Mouse (Mus musculus) CH12.LX (cell line): Measurements from ENCODE around the gene Rnf115. TPM values are rescaled to one million over a fixed set of nuclear protein-coding genes. Genes with fewer than 3 reads are reported as not detected.

ENCODE experiments used
- DNase-seq: peaks from one replicate; pipeline ENCODE4 v3.0.0-alpha.2; 2013; ENCODE audit errors: extremely low read depth
- H3K27ac ChIP-seq: 2 replicates; pipeline ENCODE4 v1.5.1; 2012; ENCODE audit warnings: low read depth, mild to moderate bottlenecking, control low read depth, moderate library complexity; ENCODE audit not compliant: insufficient read depth
- H3K27me3 ChIP-seq: replicated peaks from 2 replicates; pipeline ENCODE3; 2012; ENCODE audit warnings: inconsistent platforms
- H3K36me3 ChIP-seq, 2 experiments: replicated peaks in 1 of 2; 2 replicates each; pipeline versions ENCODE3 to v1.6.1; 2012; ENCODE audit warnings: inconsistent platforms in 1 of 2, low read length in 1 of 2, mild to moderate bottlenecking in 1 of 2, mixed read lengths in 1 of 2, moderate library complexity in 1 of 2; ENCODE audit not compliant: control insufficient read depth in 1 of 2, insufficient read depth in 1 of 2
- H3K4me1 ChIP-seq, 2 experiments: 2 replicates each; pipeline ENCODE4 v1.6.1; 2012; ENCODE audit warnings: inconsistent platforms in 1 of 2, moderate library complexity in 1 of 2; ENCODE audit not compliant: insufficient read depth in 2 of 2, control insufficient read depth in 1 of 2
- H3K4me2 ChIP-seq: 2 replicates; pipeline ENCODE4 v1.6.1; 2012; ENCODE audit warnings: low read depth, mild to moderate bottlenecking, control low read depth; ENCODE audit not compliant: poor library complexity, insufficient read depth, severe bottlenecking
- H3K4me3 ChIP-seq, 3 experiments: fragments of 150-350 bp in 1 of 3; sonication (generic) in 1 of 3; replicated peaks in 1 of 3; 2 replicates each; pipeline versions ENCODE3 to v1.5.1; 2011 to 2012; ENCODE audit warnings: low read depth in 2 of 3, low read length in 2 of 3, mild to moderate bottlenecking in 2 of 3, moderate library complexity in 2 of 3, control low read depth in 1 of 3, improper control_type of control experiment in 1 of 3, inconsistent platforms in 1 of 3, mixed read lengths in 1 of 3; ENCODE audit not compliant: poor library complexity in 1 of 3
- H3K79me2 ChIP-seq: replicated peaks from 2 replicates; pipeline ENCODE4 v1.6.1; 2012; ENCODE audit warnings: mild to moderate bottlenecking, moderate library complexity; ENCODE audit not compliant: control insufficient read depth, poor library complexity, insufficient read depth, severe bottlenecking; ENCODE audit errors: extremely low read depth
- H3K9ac ChIP-seq: 2 replicates; pipeline ENCODE4 v1.6.1; 2012; ENCODE audit warnings: low read depth, mild to moderate bottlenecking, control low read depth, moderate library complexity; ENCODE audit not compliant: insufficient read depth
- H3K9me3 ChIP-seq: replicated peaks from 2 replicates; pipeline ENCODE3; 2012; ENCODE audit warnings: low read length, inconsistent platforms, mixed read lengths
- BHLHE40 ChIP-seq: IDR thresholded peaks from 2 replicates; pipeline ENCODE4 v1.6.1; 2011; ENCODE audit warnings: mild to moderate bottlenecking, low read depth, low read length, improper control_type of control experiment
- CHD1 ChIP-seq: IDR thresholded peaks from 2 replicates; pipeline ENCODE4 v1.6.1; 2012; ENCODE audit warnings: low read depth, low read length, improper control_type of control experiment, inconsistent platforms
- CHD2 ChIP-seq: IDR thresholded peaks from 2 replicates; pipeline ENCODE4 v1.6.1; 2011; ENCODE audit warnings: low read length, improper control_type of control experiment
- CTCF ChIP-seq, 2 experiments: IDR thresholded peaks in 1 of 2; conservative IDR thresholded peaks in 1 of 2; 2 replicates each; pipeline ENCODE4 v1.5.1; 2011 to 2012; ENCODE audit warnings: low read depth in 2 of 2, low read length in 2 of 2, improper control_type of control experiment in 1 of 2, inconsistent platforms in 1 of 2, mild to moderate bottlenecking in 1 of 2, moderate library complexity in 1 of 2
- ELF1 ChIP-seq: IDR thresholded peaks from 2 replicates; pipeline ENCODE4 v1.6.1; 2014; ENCODE audit warnings: low read depth, mild to moderate bottlenecking, inconsistent platforms, low read length, improper control_type of control experiment
- EP300 ChIP-seq: IDR thresholded peaks from 2 replicates; pipeline ENCODE4 v1.6.1; 2011; ENCODE audit warnings: low read length, improper control_type of control experiment
- ETS1 ChIP-seq: conservative IDR thresholded peaks from 2 replicates; pipeline ENCODE4 v1.6.1; 2012; ENCODE audit warnings: low read depth, mild to moderate bottlenecking, inconsistent platforms, low read length, improper control_type of control experiment, moderate library complexity
- IRF4 ChIP-seq: IDR thresholded peaks from 2 replicates; pipeline ENCODE4 v1.6.1; 2014; ENCODE audit warnings: low read depth, mild to moderate bottlenecking, inconsistent platforms, low read length, improper control_type of control experiment
- JUN ChIP-seq: IDR thresholded peaks from 2 replicates; pipeline ENCODE4 v1.6.1; 2011; ENCODE audit warnings: low read depth, mild to moderate bottlenecking, low read length, improper control_type of control experiment, moderate library complexity; ENCODE audit not compliant: insufficient read depth
- JUND ChIP-seq: conservative IDR thresholded peaks from 2 replicates; pipeline ENCODE4 v1.6.1; 2011; ENCODE audit warnings: low read depth, low read length, improper control_type of control experiment
- MAX ChIP-seq: IDR thresholded peaks from 2 replicates; pipeline ENCODE4 v1.6.1; 2011; ENCODE audit warnings: low read length, improper control_type of control experiment
- MEF2A ChIP-seq: IDR thresholded peaks from 2 replicates; pipeline ENCODE4 v1.6.1; 2014; ENCODE audit warnings: low read depth, mild to moderate bottlenecking, inconsistent platforms, low read length, improper control_type of control experiment, borderline replicate concordance
- NRF1 ChIP-seq: IDR thresholded peaks from 2 replicates; pipeline ENCODE4 v1.6.1; 2014; ENCODE audit warnings: low read depth, mild to moderate bottlenecking, inconsistent platforms, low read length, improper control_type of control experiment, moderate library complexity
- RAD21 ChIP-seq: IDR thresholded peaks from 2 replicates; pipeline ENCODE4 v1.6.1; 2011; ENCODE audit warnings: low read depth, mild to moderate bottlenecking, low read length, improper control_type of control experiment, moderate library complexity
- RCOR1 ChIP-seq: conservative IDR thresholded peaks from 2 replicates; pipeline ENCODE4 v1.6.1; 2012; ENCODE audit warnings: low read depth, mild to moderate bottlenecking, inconsistent platforms, low read length, improper control_type of control experiment
- SIN3A ChIP-seq: IDR thresholded peaks from 2 replicates; pipeline ENCODE4 v1.6.1; 2012; ENCODE audit warnings: low read length, improper control_type of control experiment, inconsistent platforms
- SMC3 ChIP-seq: IDR thresholded peaks from 2 replicates; pipeline ENCODE4 v1.6.1; 2011; ENCODE audit warnings: low read depth, low read length, improper control_type of control experiment
- TCF12 ChIP-seq: IDR thresholded peaks from 2 replicates; pipeline ENCODE4 v1.6.1; 2014; ENCODE audit warnings: low read depth, mild to moderate bottlenecking, inconsistent platforms, low read length, improper control_type of control experiment
- ZC3H11A ChIP-seq: IDR thresholded peaks from 2 replicates; pipeline ENCODE4 v1.6.1; 2012; ENCODE audit warnings: low read depth, mild to moderate bottlenecking, inconsistent platforms, low read length, improper control_type of control experiment
- ZNF384 ChIP-seq: IDR thresholded peaks from 2 replicates; pipeline ENCODE4 v1.6.1; 2012; ENCODE audit warnings: low read depth, low read length, improper control_type of control experiment, inconsistent platforms
- dilution Hi-C: fragments of 300-500 bp; cut with MboI; formaldehyde crosslinking; loops from 2 replicates; pipeline ENCODE4 v1.14.3; 2020; ENCODE audit warnings: low sequenced_read_pairs; ENCODE audit not compliant: extremely low pct_unique_long_range_greater_than_20kb, extremely low pct_ligation_motif_present
- in situ Hi-C: fragments of 300-500 bp; cut with MboI; formaldehyde crosslinking; loops from 3 replicates; pipeline ENCODE4 v1.14.3; 2019; ENCODE audit warnings: low sequenced_read_pairs, low pct_ligation_motif_present, low pct_unique_long_range_greater_than_20kb, mixed read lengths
- polyA plus RNA-seq: library from polyadenylated mRNA; unstranded; fragments of >175 nt; gene quantifications from 2 replicates; pipeline ENCODE4 v1.2.1, GENCODE M21; 2012; ENCODE audit warnings: low read depth; ENCODE audit not compliant: insufficient read length
- total RNA-seq, 2 experiments: library from RNA; depleted of rRNA; stranded (reverse); fragments of 300-350 nt in 1 of 2; fragments of >200 nt in 1 of 2; gene quantifications; 2 replicates each; pipeline ENCODE4 v1.2.3; 2012 to 2014

Rnf115 gene
- total and polyA plus RNA-seq, 3 experiments = 25.8 to 79.3 (median 64.7) TPM

- in situ Hi-C loops = no loop called here
- H3K4me3 ChIP-seq = no peak overlapping the region
- H3K27me3 ChIP-seq = no peaks in the 10 kb centered on the region
- no peak overlapping the region for H3K9ac ChIP-seq
- H3K27ac ChIP-seq = no peak overlapping the region
- H3K9me3 ChIP-seq = no peaks in the 10 kb centered on the region
- no peak for DNase-seq
- H3K4me2 ChIP-seq = no peak overlapping the region
- TF ChIP-seq TCF12 (no peak), ZC3H11A (no peak), MEF2A (no peak), ETS1 (no peak), SIN3A (no peak), SMC3 (no peak), BHLHE40 (no peak), ELF1 (no peak), JUND (no peak), RCOR1 (no peak), MAX (no peak)
- dilution Hi-C loops = no loop called here
- peaks cover 0 to 16% of the 10 kb centered on the region in 2 experiments for H3K36me3 ChIP-seq
- H3K79me2 ChIP-seq = 0 out of 2 replicates have a peak, but pooled peaks cover 2% of the 10 kb centered on the region
- peaks cover 0 to 39% of the 10 kb centered on the region in 2 experiments; a peak in 2 of 4 replicates for H3K4me1 ChIP-seq
Observed at GRCm38 (mm10) chr3:96755935-96756334, 28.5 kb downstream of the Rnf115 start.

GRCm38 (mm10) chr3:96757691-96758090 is 30.2 kb downstream of the Rnf115 start:
- H3K4me1 ChIP-seq = peaks cover 0 to 40% of the 10 kb centered on the region in 2 experiments; a peak in 2 of 4 replicates
- no peaks in the 10 kb centered on the region for H3K27me3 ChIP-seq
- TF ChIP-seq RAD21 = no peak
- no peak for TF ChIP-seq NRF1
- no peak for TF ChIP-seq JUND
- no peak for TF ChIP-seq EP300
- TF ChIP-seq SIN3A = no peak
- no peak for TF ChIP-seq ETS1
- TF ChIP-seq BHLHE40 = no peak
- TF ChIP-seq ELF1 = no peak
- no peak for TF ChIP-seq CTCF (conservative IDR thresholded peaks at IDR 0.05 in 1 of 2, IDR thresholded peaks at IDR 0.05 in 1 of 2; ENCODE audit: low read depth in 2 of 2, low read length in 2 of 2)
- TF ChIP-seq MEF2A = no peak
- no peak for TF ChIP-seq JUN
- TF ChIP-seq CHD2 = no peak
- TF ChIP-seq TCF12 = no peak
- no peak for TF ChIP-seq ZNF384
- no peak for TF ChIP-seq CHD1
- TF ChIP-seq IRF4 = no peak
- H3K4me2 ChIP-seq = no peak overlapping the region
- H3K4me3 ChIP-seq = no peak overlapping the region
- dilution Hi-C loops (no loop called here), in situ Hi-C loops (no loop called here)
- no peaks in the 10 kb centered on the region for H3K9me3 ChIP-seq
- DNase-seq = no peak
- H3K79me2 ChIP-seq = no peaks in the 10 kb centered on the region
- no peak overlapping the region for H3K27ac ChIP-seq
- no peak overlapping the region for H3K9ac ChIP-seq
- H3K36me3 ChIP-seq = peaks cover 2 to 22% of the 10 kb centered on the region in 2 experiments
